Mouse (Mus musculus): Measurements from ENCODE around the gene Higd1a.
A peak's percentile ranks its signal among the peaks of the same experiment; 100 is the strongest.

Higd1a gene

GRCm38 (mm10) chr9:121838829-121839621, 19.1 kb downstream of the Higd1a start, which contains the start of gene Ccdc13:
Ccdc13 (minus strand) TSS chr9:121839461.
- DNase-seq (ENCODE audit: low spot score in 2 of 2): peak in 1 of 2 experiments; percentile 86

GRCm38 (mm10) chr9:121838008-121838407, 20.2 kb downstream of the Higd1a start:
- DNase-seq (ENCODE audit: low spot score in 2 of 2): no peak

GRCm38 (mm10) chr9:121833825-121834224, 24.3 kb downstream of the Higd1a start:
- no peak for DNase-seq (ENCODE audit: low spot score in 2 of 2)

GRCm38 (mm10) chr9:121830956-121831293, 27.2 kb downstream of the Higd1a start:
- DNase-seq (ENCODE audit: low spot score in 2 of 2): peak in 1 of 2 experiments; percentile 94

- DNase-seq (ENCODE audit: low spot score in 2 of 2): peak in 1 of 2 experiments; percentile 60
Measured at GRCm38 (mm10) chr9:121830243-121830955, 27.8 kb downstream of the Higd1a start.

- DNase-seq (ENCODE audit: low spot score in 2 of 2): no peak
Measured at GRCm38 (mm10) chr9:121829270-121829992, 28.7 kb downstream of the Higd1a start.

GRCm38 (mm10) chr9:121828314-121828713, 29.8 kb downstream of the Higd1a start:
- DNase-seq (ENCODE audit: low spot score in 2 of 2): no peak

GRCm38 (mm10) chr9:121826356-121826755, 31.8 kb downstream of the Higd1a start:
- DNase-seq (ENCODE audit: low spot score in 2 of 2): peak in 1 of 2 experiments; percentile 55

- no peak for DNase-seq (ENCODE audit: low spot score in 2 of 2)
Measured at GRCm38 (mm10) chr9:121823991-121824390, 34.2 kb downstream of the Higd1a start.

- DNase-seq (ENCODE audit: low spot score in 2 of 2): no peak
Measured at GRCm38 (mm10) chr9:121823051-121823450, 35.1 kb downstream of the Higd1a start.

GRCm38 (mm10) chr9:121822585-121822991, 35.6 kb downstream of the Higd1a start:
- peak in 1 of 2 experiments; percentile 54 for DNase-seq (ENCODE audit: low spot score in 2 of 2)

GRCm38 (mm10) chr9:121820765-121821164, 37.4 kb downstream of the Higd1a start:
- DNase-seq (ENCODE audit: low spot score in 2 of 2): no peak

GRCm38 (mm10) chr9:121819771-121820471, 38.2 kb downstream of the Higd1a start:
- DNase-seq (ENCODE audit: low spot score in 2 of 2): no peak

- peak in 1 of 2 experiments; percentile 50 for DNase-seq (ENCODE audit: low spot score in 2 of 2)
Measured at GRCm38 (mm10) chr9:121819073-121819770, 38.9 kb downstream of the Higd1a start.

GRCm38 (mm10) chr9:121815183-121815582, 43.0 kb downstream of the Higd1a start:
- no peak for DNase-seq (ENCODE audit: low spot score in 2 of 2)

- DNase-seq (ENCODE audit: low spot score in 2 of 2): peak; percentile 58 to 80
Measured at GRCm38 (mm10) chr9:121810081-121810821, 47.9 kb downstream of the Higd1a start.

- DNase-seq (ENCODE audit: low spot score in 2 of 2): peak in 1 of 2 experiments; percentile 28
Measured at GRCm38 (mm10) chr9:121808511-121808910, 49.7 kb downstream of the Higd1a start.

GRCm38 (mm10) chr9:121807947-121808346, 50.2 kb downstream of the Higd1a start:
- DNase-seq (ENCODE audit: low spot score in 2 of 2): peak in 1 of 2 experiments; percentile 29

GRCm38 (mm10) chr9:121807546-121807945, 50.6 kb downstream of the Higd1a start:
- no peak for DNase-seq (ENCODE audit: low spot score in 2 of 2)

GRCm38 (mm10) chr9:121802747-121803146, 55.4 kb downstream of the Higd1a start:
- no peak for DNase-seq (ENCODE audit: low spot score in 2 of 2)

Data from left cerebral cortex, adult 9 months (tissue).